Mouse (Mus musculus) neutrophil, adult 59 days (primary cell): ENCODE measurements around the gene Lce3a. TPM values are rescaled to one million over a fixed set of nuclear protein-coding genes. Genes with fewer than 3 reads are reported as not detected.

Source experiments
- total RNA-seq, 2 experiments: library from RNA; stranded (reverse); gene quantifications; 1 replicate in 1 of 2; 2 replicates in 1 of 2; pipeline ENCODE4 v1.2.4; 2023

Gene Lce3a
- not detected for total RNA-seq

DNA sequence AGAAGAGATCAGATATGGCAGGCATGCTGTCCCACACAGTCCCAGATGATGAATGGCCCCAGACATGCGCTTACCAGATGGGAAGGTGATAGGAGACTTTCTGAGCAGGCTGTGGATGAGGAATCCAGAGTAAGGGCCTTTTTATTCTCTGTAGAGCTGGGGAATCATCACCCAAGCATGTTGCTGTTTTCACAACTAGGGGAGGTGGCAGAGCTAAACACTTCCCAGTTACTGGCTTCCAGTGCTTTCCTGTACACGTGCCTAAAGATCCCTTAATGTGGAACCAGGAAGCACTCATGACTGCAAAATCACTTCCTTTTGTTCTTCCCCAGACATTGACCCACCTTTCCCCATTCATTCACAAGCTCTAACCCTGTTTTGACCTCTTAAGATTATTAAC, at the start of gene Lce3a:
Lce3a (minus strand) TSS at position 101 of the 400 bp plus-strand sequence.

DNA sequence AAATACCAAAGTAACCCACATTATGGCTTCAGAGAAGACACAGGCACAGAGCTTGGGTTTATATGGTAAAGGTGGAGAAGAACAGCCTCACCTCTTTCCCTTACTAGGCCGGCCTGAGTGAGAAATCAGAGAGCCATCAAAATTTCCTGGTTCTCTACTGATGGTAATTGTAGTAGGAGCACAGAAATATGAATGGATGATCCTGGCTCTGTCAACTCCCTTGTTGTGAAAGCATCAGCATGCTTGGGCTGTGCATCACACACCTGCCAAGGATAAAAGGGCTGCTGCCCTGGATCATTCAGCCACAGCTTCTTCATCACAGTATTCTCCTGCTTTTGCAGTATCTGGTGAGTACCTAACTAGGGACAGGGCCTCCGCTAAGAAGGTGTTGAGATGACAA, 40.7 kb upstream of the Lce3a start, which contains the start of gene Lce3e:
Lce3e (plus strand) TSS at position 301 of the 400 bp plus-strand sequence.

DNA sequence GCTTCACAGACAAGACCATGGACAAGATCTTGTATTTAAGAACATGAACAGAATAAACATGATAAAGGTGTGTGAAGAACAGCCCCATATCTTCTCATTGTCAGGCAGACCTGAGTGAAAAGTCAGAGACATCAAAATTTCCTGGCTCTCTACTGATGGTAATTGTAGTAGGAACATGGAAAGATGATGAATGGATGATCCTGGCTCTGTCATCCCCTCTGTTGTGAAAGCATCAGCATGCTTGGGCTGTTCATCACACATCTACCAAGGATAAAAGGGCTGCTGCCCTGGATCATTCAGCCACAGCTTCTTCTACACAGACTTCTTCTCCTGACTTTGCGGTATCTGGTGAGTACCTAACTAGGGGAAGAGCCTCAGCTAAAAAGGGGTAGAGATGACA, 31.1 kb upstream of the Lce3a start, which contains the start of gene Lce3d:
Lce3d (plus strand) TSS at position 301 of the 400 bp plus-strand sequence.

GRCm38 (mm10) chr3:92944186-92944585, 18.2 kb upstream of the Lce3a start, which contains the start of gene Lce3c:
Gene Lce3c, plus strand, starts transcription at chr3:92944486.

DNA sequence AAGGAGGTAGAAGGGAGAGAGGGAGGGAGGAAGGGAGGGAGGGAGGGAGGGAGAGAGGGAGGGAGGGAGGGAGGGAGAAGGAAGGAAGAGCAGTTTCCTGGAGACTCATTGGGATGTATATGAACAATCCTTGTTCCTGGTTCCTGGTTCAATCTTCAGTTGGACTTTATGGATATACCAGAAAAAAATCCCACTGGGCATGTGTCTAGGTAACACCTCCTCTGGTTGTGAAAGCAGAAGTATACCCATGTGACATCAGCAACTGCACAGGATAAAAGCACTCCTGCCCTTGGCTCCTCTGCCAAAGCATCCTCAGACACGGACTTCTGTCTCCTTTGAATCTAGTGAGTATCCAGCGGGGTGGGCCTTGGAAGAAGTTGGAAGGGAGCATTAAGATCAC, 6.6 kb upstream of the Lce3a start, which contains the start of gene Lce3b:
Lce3b (plus strand) TSS at position 301 of the 400 bp plus-strand sequence.

Other genes with a start within 250 kb of the Lce3a start
- gene Lce1c, start 247.0 kb downstream of the Lce3a start, total RNA-seq, result not detected
- not detected for gene Lce1d, start 239.0 kb downstream of the Lce3a start, total RNA-seq
- not detected for gene Lce1e, start 217.2 kb downstream of the Lce3a start, total RNA-seq
- not detected for gene Lce1f, start 205.9 kb downstream of the Lce3a start, total RNA-seq
- gene Gm38119, start 187.1 kb downstream of the Lce3a start, total RNA-seq, result not detected
- gene Lce1g, start 173.9 kb downstream of the Lce3a start, total RNA-seq, result not detected
- gene Lce1h, start 161.2 kb downstream of the Lce3a start, total RNA-seq, result not detected
- not detected for gene Lce1i, start 147.3 kb downstream of the Lce3a start, total RNA-seq
- gene Lce1j, start 135.7 kb downstream of the Lce3a start, total RNA-seq, result not detected
- not detected for gene Lce1k, start 118.3 kb downstream of the Lce3a start, total RNA-seq
- not detected for gene Kprp, start 99.0 kb downstream of the Lce3a start, total RNA-seq
- gene Lce1l, start 74.9 kb downstream of the Lce3a start, total RNA-seq, result not detected
- not detected for gene 2310050C09Rik, start 56.0 kb downstream of the Lce3a start, total RNA-seq
- gene Lce3b, start 6.7 kb upstream of the Lce3a start, total RNA-seq, result not detected
- gene Lce3c, start 18.3 kb upstream of the Lce3a start, total RNA-seq, result not detected
- gene Lce3d, start 31.2 kb upstream of the Lce3a start, total RNA-seq, result not detected
- gene Lce3e, start 40.8 kb upstream of the Lce3a start, total RNA-seq, result not detected
- not detected for gene Lce3f, start 66.0 kb upstream of the Lce3a start, total RNA-seq
- not detected for gene Crct1, start 89.5 kb upstream of the Lce3a start, total RNA-seq
- not detected for gene Lce1m, start 92.8 kb upstream of the Lce3a start, total RNA-seq
- gene Gm4858, start 142.6 kb upstream of the Lce3a start, total RNA-seq, result not detected
- not detected for gene Crnn, start 218.6 kb upstream of the Lce3a start, total RNA-seq